Mouse (Mus musculus): ENCODE measurements at regions not wholly inside any gene's neighbourhood (a gene's known extent, or its start where the extent isn't known, plus 50 kb on each side); places are given as distances from the start of the nearest gene placed in this dataset.

- TF ChIP-seq EP300 (IDR thresholded peaks at IDR 0.05; ENCODE audit: insufficient read depth, low read depth, low read length) (no peak), CTCF (IDR thresholded peaks at IDR 0.05) (no peak)
Observed at GRCm38 (mm10) chr15:63060826-63061225, 784.2 kb downstream of the Gsdmc2 start.

Data from heart, adult 2 months (tissue).